Mouse (Mus musculus) layer of hippocampus, adult 8-10 months (tissue): ENCODE measurements around the gene Mkrn2os. TPM values are rescaled to one million over a fixed set of nuclear protein-coding genes. Genes with fewer than 3 reads are reported as not detected.
"Not testable (repeated sequence)": the region's sequence is repeated elsewhere in the genome, so short reads cannot be mapped to it uniquely, and the experiment has no call there.

Source experiments
- DNase-seq, 2 experiments: peaks; one replicate each; pipeline ENCODE4 v3.0.0; 2022; ENCODE audit warnings: low spot score in 2 of 2
- total RNA-seq, 4 experiments: library from RNA; stranded (reverse); gene quantifications; 2 replicates each; pipeline ENCODE4 v1.2.4; 2022

Mkrn2os gene
- total RNA-seq: not detected

GRCm38 (mm10) chr6:115592458-115592857 lies at the start of gene Mkrn2os:
Mkrn2os (minus strand) TSS chr6:115592576.
- DNase-seq: no peak

DNA sequence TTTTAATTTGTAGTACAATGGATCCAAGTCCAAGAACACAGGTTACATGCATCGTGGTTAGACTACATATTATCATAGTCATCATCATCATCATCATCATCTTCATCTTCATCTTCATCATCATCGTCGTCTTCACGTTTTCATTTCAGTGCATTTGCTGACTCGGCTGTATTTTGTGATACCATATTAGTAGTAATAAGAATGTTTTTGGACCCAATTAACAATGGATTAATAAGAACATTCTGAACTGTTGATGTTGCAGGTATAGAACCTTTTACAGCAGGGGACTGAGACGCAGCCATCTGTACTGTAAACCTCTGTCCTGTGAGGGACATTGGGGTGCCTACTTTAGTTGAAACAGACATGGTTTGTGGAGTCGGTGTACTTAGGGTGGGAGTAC lies 45.8 kb upstream of the Mkrn2os start:
- not testable (repeated sequence) for DNase-seq

DNA sequence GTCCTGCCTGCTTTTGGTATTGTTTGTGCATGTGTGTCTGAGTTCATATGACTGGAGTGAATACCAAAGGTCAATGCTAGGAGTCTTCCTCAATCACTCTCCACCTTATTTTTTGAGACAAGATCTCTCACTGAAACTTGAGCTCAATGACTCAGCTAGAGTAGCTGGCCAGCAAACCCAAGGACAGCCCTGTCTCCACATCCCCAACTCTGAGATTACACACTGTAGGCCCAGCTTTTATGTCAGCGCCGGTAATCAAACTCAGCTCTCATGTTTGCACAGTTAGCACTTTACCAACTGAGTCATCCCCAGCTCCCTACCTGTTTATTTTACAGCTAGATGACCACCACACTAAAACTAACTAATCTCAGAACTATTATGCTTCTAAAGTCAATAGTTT lies 41.6 kb upstream of the Mkrn2os start:
- DNase-seq: no peak

DNA sequence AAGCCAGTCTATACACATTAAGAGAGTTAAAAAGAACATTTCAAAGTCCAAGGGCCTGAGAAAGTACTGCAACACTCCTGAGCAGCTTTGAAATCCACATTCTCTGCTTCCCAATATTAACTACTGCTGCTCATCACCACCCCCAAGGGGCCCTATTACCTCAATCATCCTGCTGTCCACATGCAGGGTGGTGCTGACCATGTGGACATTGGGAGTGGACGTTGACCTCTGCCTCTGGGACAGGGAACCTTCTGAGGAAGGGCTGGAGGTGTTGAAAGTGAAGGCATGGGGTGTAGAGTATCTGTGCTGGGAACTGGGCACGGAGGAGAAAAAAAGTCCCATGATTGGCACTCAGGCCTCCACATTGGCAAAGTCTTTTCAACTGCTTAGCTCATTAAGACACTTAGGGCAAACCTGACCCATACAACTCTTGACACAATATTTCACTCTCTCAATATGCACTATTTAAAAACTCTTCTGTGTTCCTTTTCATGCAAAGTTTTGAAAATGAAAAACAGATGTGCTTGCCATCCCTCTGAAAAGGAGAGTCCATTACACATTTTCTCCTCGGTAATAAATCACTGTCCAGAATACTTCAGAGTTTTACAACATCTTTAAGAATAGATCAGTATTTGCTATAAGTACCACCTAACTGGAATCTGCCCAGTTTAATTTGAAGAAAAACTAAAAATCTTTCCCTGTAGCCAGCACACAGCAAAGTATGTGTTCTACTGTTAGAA lies 38.9 kb upstream of the Mkrn2os start:
- no peak for DNase-seq

DNA sequence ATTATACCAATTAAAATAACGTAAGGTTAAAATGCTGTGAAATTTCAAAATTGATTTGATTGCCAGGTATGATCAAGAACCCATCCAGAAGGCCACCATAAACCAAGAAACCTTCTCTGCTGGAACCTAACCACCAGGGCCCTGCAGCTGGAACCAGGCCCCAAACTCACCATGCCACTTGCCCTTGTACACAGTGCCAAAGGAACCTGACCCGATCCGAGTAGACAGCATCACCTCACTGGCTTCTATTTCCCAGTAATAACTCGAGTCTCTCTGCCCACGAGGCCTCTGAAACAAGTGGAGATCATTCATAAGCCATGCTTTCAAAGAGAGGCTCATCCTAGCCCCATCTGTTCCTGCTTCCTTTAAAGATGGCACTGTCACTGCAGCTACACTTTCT lies 33.7 kb upstream of the Mkrn2os start:
- DNase-seq: no peak

DNA sequence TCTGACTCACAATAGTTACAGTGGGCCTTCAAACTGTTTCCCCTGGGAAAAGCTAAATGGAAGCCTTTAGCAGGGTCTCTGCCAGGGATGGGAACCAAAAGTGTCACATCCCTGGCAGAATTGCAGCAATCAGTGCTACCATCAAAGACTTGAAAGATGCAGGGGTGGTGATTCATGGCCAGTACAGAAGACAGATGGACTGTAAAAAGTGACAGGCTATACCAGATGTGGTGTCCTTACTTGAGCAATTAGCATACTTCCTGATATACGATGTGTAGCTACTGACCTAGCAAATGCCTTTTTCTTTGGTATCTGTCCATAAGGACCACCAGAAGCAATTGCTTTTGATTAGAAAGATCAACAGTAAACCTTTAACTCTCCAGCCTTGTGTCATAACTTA lies 28.6 kb upstream of the Mkrn2os start:
- no peak for DNase-seq

- no peak for DNase-seq
Measured at GRCm38 (mm10) chr6:115619818-115620217, 27.4 kb upstream of the Mkrn2os start.

DNA sequence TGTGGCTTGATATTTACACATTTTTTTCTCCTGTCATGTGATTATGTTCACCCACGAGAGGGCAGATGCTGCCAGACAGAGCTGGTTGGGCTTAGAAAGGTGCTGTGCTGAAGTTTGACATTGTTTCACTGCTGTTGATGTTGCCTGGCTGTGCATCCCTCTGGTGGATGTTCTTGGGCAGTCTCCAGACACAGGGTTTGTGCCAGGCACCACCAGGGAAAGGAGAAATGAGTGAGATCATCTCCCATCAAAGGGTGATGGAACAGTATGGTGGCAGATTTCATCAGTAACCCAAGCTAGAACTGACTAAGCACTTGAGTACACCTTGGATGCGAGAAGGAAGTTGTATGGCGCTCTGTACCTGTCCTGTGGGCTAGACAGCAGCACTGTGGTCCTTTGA lies 23.6 kb upstream of the Mkrn2os start:
- no peak for DNase-seq

- no peak for DNase-seq
Measured at GRCm38 (mm10) chr6:115613793-115614192, 21.4 kb upstream of the Mkrn2os start.

- DNase-seq: no peak
Measured at GRCm38 (mm10) chr6:115610301-115610700, 17.9 kb upstream of the Mkrn2os start.

DNA sequence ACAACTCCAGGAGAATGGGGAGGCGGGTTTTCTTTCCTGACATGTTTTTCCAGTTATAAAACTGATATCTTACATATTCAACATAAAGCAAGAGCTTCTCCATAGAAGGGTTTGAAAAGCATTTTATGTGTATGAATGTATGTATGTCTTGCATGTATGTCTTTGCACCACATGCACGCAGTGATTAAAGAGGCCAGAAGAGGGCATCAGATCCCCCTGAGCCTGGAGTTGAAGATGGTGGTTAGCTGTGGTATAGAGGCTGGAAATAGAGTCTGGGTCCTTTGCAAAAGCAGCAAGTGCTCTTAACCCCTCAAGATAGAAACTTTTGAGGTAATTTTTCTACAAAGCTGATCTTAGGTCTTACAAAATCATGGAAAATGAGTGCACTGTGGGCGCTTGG lies 16.7 kb upstream of the Mkrn2os start:
- DNase-seq: no peak

DNA sequence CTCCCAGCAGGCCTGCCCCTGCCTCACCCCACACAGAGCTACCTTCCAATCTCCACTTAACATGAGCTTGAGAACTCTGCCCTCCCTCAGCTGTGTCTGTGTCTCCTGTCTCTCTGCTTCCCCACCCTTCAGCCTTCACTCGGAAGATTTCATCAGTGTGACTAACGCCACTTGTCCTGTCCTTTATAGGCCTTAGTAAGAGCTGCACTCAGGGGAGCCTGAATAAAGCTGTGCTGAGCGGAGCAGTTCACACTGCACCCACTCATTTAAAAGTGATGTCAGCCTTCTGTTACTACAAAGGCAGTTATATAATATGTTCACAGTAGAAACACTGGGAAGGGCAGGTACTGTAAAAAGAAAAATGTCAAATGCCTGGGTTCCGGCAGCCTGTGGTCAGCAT lies 15.1 kb upstream of the Mkrn2os start:
- peak; percentile 47 to 52 for DNase-seq

DNA sequence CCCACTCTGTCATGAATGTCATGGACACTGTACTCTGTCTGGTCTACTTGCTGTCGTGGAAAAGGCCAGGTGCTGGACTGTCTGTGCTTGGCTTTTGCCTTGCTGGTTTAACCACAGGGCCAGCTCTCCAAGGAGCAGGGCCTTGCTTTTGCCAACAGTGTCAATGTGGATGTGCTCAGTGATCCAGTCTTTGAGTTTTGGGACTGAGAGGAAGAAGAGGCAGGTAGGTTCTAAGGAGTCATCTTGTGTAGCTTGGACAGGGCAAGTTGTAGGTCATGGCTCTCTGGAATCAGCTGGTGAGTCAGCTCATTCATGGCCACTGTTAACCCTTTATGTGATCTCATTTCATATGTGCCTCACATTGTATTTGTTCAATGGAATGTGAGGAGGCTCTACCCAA lies 14.1 kb upstream of the Mkrn2os start:
- DNase-seq: no peak

GRCm38 (mm10) chr6:115601715-115602523 lies 9.5 kb upstream of the Mkrn2os start, which contains the start of gene Mkrn2:
Mkrn2 (plus strand) TSS chr6:115601902.
- peak; percentile 50 to 79 for DNase-seq

DNA sequence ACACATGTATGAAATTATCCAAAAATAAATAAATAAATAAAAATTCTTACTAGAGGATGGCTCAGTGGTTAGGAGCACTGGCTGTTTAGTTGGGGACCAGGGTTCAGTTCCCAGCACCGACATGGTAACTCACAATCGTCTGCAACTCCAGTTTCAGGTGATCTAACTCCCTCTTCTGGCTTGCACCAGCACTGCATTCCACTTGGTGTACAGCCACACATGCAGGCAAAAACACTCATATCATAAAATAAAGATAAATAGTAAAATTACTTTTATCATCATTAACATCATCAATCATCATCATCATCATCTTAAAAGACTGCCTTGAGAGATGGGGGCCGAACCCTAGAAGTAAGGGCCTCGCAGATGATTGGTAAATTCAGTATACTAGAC lies 8.9 kb upstream of the Mkrn2os start:
- DNase-seq: no peak

GRCm38 (mm10) chr6:115595667-115596066 lies 3.3 kb upstream of the Mkrn2os start:
- DNase-seq: no peak

GRCm38 (mm10) chr6:115594463-115594862 lies 2.1 kb upstream of the Mkrn2os start:
- no peak for DNase-seq

- DNase-seq: no peak
Measured at GRCm38 (mm10) chr6:115593252-115593651, 876 bp upstream of the Mkrn2os start.

- no peak for DNase-seq
Measured at GRCm38 (mm10) chr6:115591692-115592359, 550 bp downstream of the Mkrn2os start.

DNA sequence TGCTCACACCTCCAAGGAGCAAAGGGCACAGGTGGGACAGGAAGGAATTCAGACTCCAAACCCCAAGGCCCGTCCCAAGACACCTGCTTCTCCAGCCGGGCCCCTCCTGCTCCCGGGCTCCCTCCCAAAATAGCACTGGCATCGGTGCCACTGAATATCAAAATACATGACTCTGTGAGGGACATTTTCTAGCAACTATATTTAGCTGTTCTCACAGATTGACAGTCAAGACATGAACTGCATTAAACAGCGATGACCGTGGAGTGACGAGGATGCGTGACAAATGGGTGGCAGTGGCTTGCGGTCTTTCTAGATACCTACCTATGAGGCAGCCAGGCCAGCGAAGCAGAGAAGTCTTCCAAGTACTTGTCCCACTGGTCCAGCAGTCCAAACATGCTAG lies 6.1 kb downstream of the Mkrn2os start:
- no peak for DNase-seq

DNA sequence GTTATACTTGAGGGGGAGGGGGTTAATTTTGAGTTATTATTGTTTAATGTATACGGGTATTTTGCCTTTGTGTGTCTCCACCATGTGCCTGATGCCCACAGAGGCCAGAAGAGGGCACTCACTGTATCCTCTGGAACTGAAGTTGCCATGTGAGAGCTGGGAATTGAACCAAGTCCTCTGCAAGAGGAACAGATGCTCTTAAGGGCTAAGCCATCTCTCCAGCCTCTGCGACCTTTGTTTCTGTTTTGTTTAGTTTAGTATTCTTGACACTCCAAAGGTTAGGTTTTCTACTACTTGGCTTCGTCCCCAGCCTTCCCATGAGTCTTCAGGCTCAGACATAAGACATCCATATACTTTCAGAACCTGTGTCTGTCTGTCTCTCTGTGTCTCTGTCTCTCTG lies 8.2 kb downstream of the Mkrn2os start:
- DNase-seq: no peak

DNA sequence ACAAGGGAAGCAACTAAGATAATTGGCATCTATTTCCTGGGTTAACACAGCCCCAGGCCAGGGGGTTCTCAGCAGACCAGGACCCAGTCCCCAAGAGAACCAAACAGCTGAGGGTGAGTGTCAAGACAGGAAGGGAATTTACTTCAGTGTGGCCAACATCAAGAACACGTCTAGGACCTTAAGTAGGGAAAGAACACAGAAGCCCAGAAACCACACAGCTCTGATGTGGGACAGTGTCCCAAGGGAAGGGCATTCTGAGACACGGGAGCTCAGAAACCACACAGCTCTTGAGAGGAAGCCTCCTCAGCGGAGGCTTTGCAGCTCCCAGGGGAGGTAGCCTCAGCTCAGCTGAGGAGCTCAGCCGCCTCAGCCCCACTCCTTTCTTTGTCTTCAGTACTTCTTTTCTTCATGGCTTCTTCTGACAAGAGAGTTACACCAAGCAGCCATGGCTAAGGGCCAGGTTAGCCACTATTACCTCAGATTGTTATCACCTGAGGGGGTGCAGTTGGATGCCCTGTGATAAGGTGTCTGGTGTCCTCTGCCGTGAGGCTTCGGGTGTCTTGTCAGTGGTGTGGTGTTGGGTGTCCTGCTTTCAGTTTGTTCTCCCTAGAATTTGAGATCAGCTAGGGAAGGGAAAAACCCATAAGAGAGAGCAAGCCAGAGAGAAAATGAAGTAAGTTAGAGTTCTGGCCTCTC lies 8.8 kb downstream of the Mkrn2os start:
- no peak for DNase-seq
